Mouse (Mus musculus) cerebellum, adult 2 months (tissue): ENCODE measurements around the gene Taldo1.

ENCODE experiments used
- CTCF ChIP-seq: fragments of 200-500 bp; IDR thresholded peaks from 2 replicates; pipeline ENCODE4 v1.5.1; 2011; ENCODE audit warnings: low read depth, mild to moderate bottlenecking, control low read depth, low read length, moderate library complexity, borderline replicate concordance; ENCODE audit not compliant: insufficient read depth
- POLR2A ChIP-seq: fragments of 200-500 bp; IDR thresholded peaks from 2 replicates; pipeline ENCODE4 v1.6.1; 2011; ENCODE audit warnings: low read length, control low read depth, borderline replicate concordance; ENCODE audit not compliant: insufficient read depth

- TF ChIP-seq POLR2A (no peak), CTCF (no peak)
Measured at GRCm38 (mm10) chr7:141356971-141357370, 35.0 kb upstream of the Taldo1 start.
